In the genomic region with DNA sequence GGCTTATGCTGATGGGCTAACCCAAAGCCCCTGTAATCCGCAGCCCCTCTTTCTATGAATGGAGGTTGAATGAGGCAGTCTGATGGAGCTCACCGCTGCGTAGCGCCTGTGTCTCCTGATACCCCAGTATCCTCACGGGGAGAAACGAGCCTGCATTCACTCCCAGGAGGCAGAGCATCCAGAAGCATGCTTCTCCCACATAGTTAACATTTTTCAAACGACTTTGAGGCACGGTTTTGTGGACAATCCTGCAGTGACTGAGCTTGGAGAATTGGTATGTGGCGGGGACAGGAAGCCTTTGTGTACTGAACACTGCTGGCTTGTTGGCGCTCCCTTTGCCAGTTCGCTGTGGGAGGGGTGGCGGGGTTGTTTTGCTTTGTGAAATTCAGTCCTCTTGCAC, we compare ENCODE assay signal across 9 mouse cellular contexts. TPM values are rescaled to one million over a fixed set of nuclear protein-coding genes. Genes with fewer than 3 reads are reported as not detected.
A peak's percentile ranks its signal among the peaks of the same experiment; 100 is the strongest.
DNase-seq lines count a peak whose midpoint lies in the region; ATAC-seq lines count a peak whose summit lies in the region.
"Had no signal": no experiment of that assay in that cellular context is flagged by ENCODE, and none has a peak within 500 bp of the region (broad histone marks: within the 10 kb centered on the region; RNA-seq: fewer than 3 reads in every experiment).

No protein-coding gene starts in this region.

- whole genome bisulfite sequencing in kidney, embryonic 15.5 days, result 17% methylated on average over 12 of the region's 12 CpGs
- WGBS in kidney, embryonic 14.5 days, result 22% methylated on average over 12 of the region's 12 CpGs
- 4% methylated on average over 12 of the region's 12 CpGs for WGBS in embryonic facial prominence, embryonic 15.5 days
- WGBS in midbrain, embryonic 16.5 days, result 7% methylated on average over 12 of the region's 12 CpGs

- H3K9me3 ChIP-seq in kidney, embryonic 15.5 days (replicated peaks), result no peaks in the 10 kb centered on the region
- H3K9me3 ChIP-seq in kidney, embryonic 14.5 days (ENCODE audit: control insufficient read depth, low read length), result no peaks in the 10 kb centered on the region
- H3K9me3 ChIP-seq in embryonic facial prominence, embryonic 15.5 days (replicated peaks), result no peaks in the 10 kb centered on the region
- H3K9me3 ChIP-seq in midbrain, embryonic 16.5 days (replicated peaks; ENCODE audit: control insufficient read depth, low read length, poor library complexity, severe bottlenecking), result no peaks in the 10 kb centered on the region
- H3K9me3 ChIP-seq: stomach, embryonic 15.5 days had no signal

- H3K36me3 ChIP-seq in kidney, embryonic 15.5 days, result no peaks in the 10 kb centered on the region
- H3K36me3 ChIP-seq in kidney, embryonic 14.5 days (ENCODE audit: control insufficient read depth, insufficient read depth, low read length), result no peaks in the 10 kb centered on the region
- no peaks in the 10 kb centered on the region for H3K36me3 ChIP-seq in embryonic facial prominence, embryonic 15.5 days
- H3K36me3 ChIP-seq in midbrain, embryonic 16.5 days (ENCODE audit: control insufficient read depth, insufficient read depth, low read length), result no peaks in the 10 kb centered on the region
- H3K36me3 ChIP-seq: stomach, embryonic 15.5 days had no signal

- H3K9ac ChIP-seq in kidney, embryonic 15.5 days, result no peak overlapping the region
- no peak overlapping the region for H3K9ac ChIP-seq in kidney, embryonic 14.5 days (ENCODE audit: low read depth, low read length)
- no peak overlapping the region for H3K9ac ChIP-seq in embryonic facial prominence, embryonic 15.5 days
- H3K9ac ChIP-seq in midbrain, embryonic 16.5 days (ENCODE audit: low read depth, low read length), result peak overlapping the region; percentile 55
- H3K9ac ChIP-seq: stomach, embryonic 15.5 days had no signal

- ATAC-seq in kidney, embryonic 15.5 days (replicated peaks; ENCODE audit: low FRiP score), result no peak
- ATAC-seq in kidney, embryonic 14.5 days (ENCODE audit: low FRiP score, low TSS enrichment), result no peak
- no peak for ATAC-seq in embryonic facial prominence, embryonic 15.5 days (ENCODE audit: insufficient number of reproducible peaks, low FRiP score, low TSS enrichment, low read depth)
- ATAC-seq in midbrain, embryonic 16.5 days, result peak; percentile 66; the same call in 1 of the 2 replicates

- peak; percentile 75 for DNase-seq in layer of hippocampus, adult 9-11 months
- DNase-seq in heart, adult 9 months (ENCODE audit: low spot score in 2 of 2), result no peak
- no peak for DNase-seq in thymus, postnatal 4 days
- DNase-seq in natural killer cell, adult 2 months (ENCODE audit: low spot score in 2 of 2), result no peak

- H3K4me1 ChIP-seq in kidney, embryonic 15.5 days, result peaks cover 9% of the 10 kb centered on the region
- H3K4me1 ChIP-seq in kidney, embryonic 14.5 days (ENCODE audit: control insufficient read depth, insufficient read depth, low read length), result 0 out of 2 replicates have a peak, but pooled peaks cover 7% of the 10 kb centered on the region
- H3K4me1 ChIP-seq in embryonic facial prominence, embryonic 15.5 days, result peaks cover 8% of the 10 kb centered on the region; the same call in 1 of the 2 replicates
- peaks cover 9% of the 10 kb centered on the region for H3K4me1 ChIP-seq in midbrain, embryonic 16.5 days (ENCODE audit: control insufficient read depth, insufficient read depth, low read length)
- H3K4me1 ChIP-seq: stomach, embryonic 15.5 days had no signal

- no peak overlapping the region for H3K27ac ChIP-seq in kidney, embryonic 15.5 days
- no peak overlapping the region for H3K27ac ChIP-seq in kidney, embryonic 14.5 days (ENCODE audit: low read depth, low read length)
- no peak overlapping the region for H3K27ac ChIP-seq in embryonic facial prominence, embryonic 15.5 days (replicated peaks)
- H3K27ac ChIP-seq in midbrain, embryonic 16.5 days (ENCODE audit: low read length), result no peak overlapping the region
- H3K27ac ChIP-seq: stomach, embryonic 15.5 days had no signal

- H3K4me3 ChIP-seq in kidney, embryonic 15.5 days (replicated peaks), result no peak overlapping the region
- no peak overlapping the region for H3K4me3 ChIP-seq in kidney, embryonic 14.5 days (ENCODE audit: low read length)
- no peak overlapping the region for H3K4me3 ChIP-seq in embryonic facial prominence, embryonic 15.5 days (replicated peaks)
- peak overlapping the region; percentile 11 for H3K4me3 ChIP-seq in midbrain, embryonic 16.5 days (ENCODE audit: low read depth, low read length)
- H3K4me3 ChIP-seq: stomach, embryonic 15.5 days had no signal

- H3K27me3 ChIP-seq in kidney, embryonic 15.5 days, result peaks cover 19% of the 10 kb centered on the region; the same call in 1 of the 2 replicates
- H3K27me3 ChIP-seq in kidney, embryonic 14.5 days (ENCODE audit: control insufficient read depth, insufficient read depth, low read length), result 0 out of 2 replicates have a peak, but pooled peaks cover 6% of the 10 kb centered on the region
- H3K27me3 ChIP-seq in embryonic facial prominence, embryonic 15.5 days, result no peaks in the 10 kb centered on the region; the same call in 1 of the 2 replicates
- H3K27me3 ChIP-seq in midbrain, embryonic 16.5 days (ENCODE audit: control insufficient read depth, insufficient read depth, low read depth, low read length), result no peaks in the 10 kb centered on the region
- H3K27me3 ChIP-seq: stomach, embryonic 15.5 days had no signal

- H3K4me2 ChIP-seq in kidney, embryonic 15.5 days, result 0 out of 2 replicates have a peak overlapping the region, but pooled peaks have one; percentile 19
- H3K4me2 ChIP-seq in kidney, embryonic 14.5 days (replicated peaks; ENCODE audit: low read depth, low read length), result no peak overlapping the region
- H3K4me2 ChIP-seq in embryonic facial prominence, embryonic 15.5 days (replicated peaks), result peak overlapping the region; percentile 21; the same call in 1 of the 2 replicates
- H3K4me2 ChIP-seq in midbrain, embryonic 16.5 days (ENCODE audit: low read length), result peak overlapping the region; percentile 52
- H3K4me2 ChIP-seq: stomach, embryonic 15.5 days had no signal

RNA-seq across cellular contexts. Expression of a gene that starts 55.2 kb away (rescaled TPM):
- polyA plus RNA-seq in kidney, embryonic 15.5 days (2015; fragmentation: Nextera tagmentation; extraction: Ambion mirVana), result not detected in 2 replicates
- polyA plus RNA-seq in kidney, embryonic 14.5 days (2014; fragmentation: Nextera tagmentation; extraction: Ambion mirVana), result not detected in 2 replicates
- 0.12 TPM in 1 of 2 replicates, not detected in the other for polyA plus RNA-seq in embryonic facial prominence, embryonic 15.5 days (2015; fragmentation: Nextera tagmentation; extraction: Ambion mirVana)
- not detected in 2 replicates for polyA plus RNA-seq in midbrain, embryonic 16.5 days (2015; fragmentation: Nextera tagmentation; extraction: Ambion mirVana)
- polyA plus RNA-seq: stomach, embryonic 15.5 days had no signal
